Mouse (Mus musculus): ENCODE results near the gene Artn.

DNA sequence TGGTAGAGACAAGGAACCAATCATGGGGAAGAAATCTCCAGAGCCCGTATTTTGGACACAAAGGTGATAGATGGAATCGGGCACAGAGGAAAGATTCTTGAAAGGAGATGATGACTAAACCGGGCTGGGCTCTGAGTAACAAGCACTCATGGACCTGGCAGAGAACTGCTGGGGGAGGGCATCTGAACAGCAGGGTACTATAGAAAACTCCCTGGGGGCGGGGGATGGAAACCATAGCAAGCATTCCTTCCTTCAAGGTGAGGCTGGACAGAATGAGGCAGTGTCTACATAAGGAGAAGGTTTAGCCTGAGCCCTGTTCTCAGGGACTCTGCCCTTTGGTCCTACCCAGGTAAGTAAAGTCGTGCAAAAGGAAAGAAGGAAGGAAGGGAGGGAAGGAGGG is 45.2 kb upstream of the Artn start:
- TF ChIP-seq CTCF (IDR thresholded peaks at IDR 0.05) (no peak), EP300 (IDR thresholded peaks at IDR 0.05) (peak; percentile 54)
